Mouse (Mus musculus): Measurements from ENCODE around the gene Acbd6. TPM values are rescaled to one million over a fixed set of nuclear protein-coding genes. Genes with fewer than 3 reads are reported as not detected.

Gene Acbd6
- polyA plus RNA-seq, 1 experiment from 2014 or later, result 108 TPM

- no peaks in the 10 kb centered on the region for H3K36me3 ChIP-seq
- H3K27me3 ChIP-seq, result no peaks in the 10 kb centered on the region
- no peak overlapping the region for H3K9ac ChIP-seq (replicated peaks)
- WGBS, result 29% methylated on average over 1 of the region's 1 CpGs
- no peak for ATAC-seq (ENCODE audit: insufficient number of reproducible peaks, insufficient read depth, low FRiP score, low TSS enrichment, low read depth)
- H3K4me2 ChIP-seq, result no peak overlapping the region
- H3K9me3 ChIP-seq, result no peaks in the 10 kb centered on the region
- H3K4me1 ChIP-seq (replicated peaks), result peaks cover 10% of the 10 kb centered on the region
- no peak overlapping the region for H3K27ac ChIP-seq
- no peak overlapping the region for H3K4me3 ChIP-seq (replicated peaks)
These were observed 46.8 kb downstream of the Acbd6 start for GRCm38 (mm10) chr1:155604706-155605105.

GRCm38 (mm10) chr1:155605391-155606155 is 47.7 kb downstream of the Acbd6 start:
- Histone ChIP-seq H3K27ac (no peak overlapping the region), H3K9ac (replicated peaks) (no peak overlapping the region), H3K9me3 (no peaks in the 10 kb centered on the region), H3K4me3 (replicated peaks) (no peak overlapping the region), H3K27me3 (no peaks in the 10 kb centered on the region), H3K4me2 (no peak overlapping the region), H3K36me3 (no peaks in the 10 kb centered on the region), H3K4me1 (replicated peaks) (peaks cover 10% of the 10 kb centered on the region)
- WGBS, result 35% methylated on average over 11 of the region's 11 CpGs
- ATAC-seq (ENCODE audit: insufficient number of reproducible peaks, insufficient read depth, low FRiP score, low TSS enrichment, low read depth), result no peak

- 76% methylated on average over 8 of the region's 8 CpGs for WGBS
- Histone ChIP-seq H3K4me3 (replicated peaks) (no peak overlapping the region), H3K9ac (replicated peaks) (no peak overlapping the region), H3K36me3 (no peaks in the 10 kb centered on the region), H3K9me3 (no peaks in the 10 kb centered on the region), H3K4me1 (replicated peaks) (peaks cover 10% of the 10 kb centered on the region), H3K4me2 (no peak overlapping the region), H3K27me3 (no peaks in the 10 kb centered on the region), H3K27ac (no peak overlapping the region)
- no peak for ATAC-seq (ENCODE audit: insufficient number of reproducible peaks, insufficient read depth, low FRiP score, low TSS enrichment, low read depth)
These were observed 48.2 kb downstream of the Acbd6 start for GRCm38 (mm10) chr1:155606156-155606531.

GRCm38 (mm10) chr1:155608524-155608923 is 50.6 kb downstream of the Acbd6 start:
- no peak for ATAC-seq (ENCODE audit: insufficient number of reproducible peaks, insufficient read depth, low FRiP score, low TSS enrichment, low read depth)
- Histone ChIP-seq H3K36me3 (no peaks in the 10 kb centered on the region), H3K27ac (no peak overlapping the region), H3K9ac (replicated peaks) (no peak overlapping the region), H3K9me3 (no peaks in the 10 kb centered on the region), H3K4me1 (replicated peaks) (peaks cover 10% of the 10 kb centered on the region), H3K4me2 (no peak overlapping the region), H3K4me3 (replicated peaks) (no peak overlapping the region), H3K27me3 (no peaks in the 10 kb centered on the region)
- 66% methylated on average over 4 of the region's 4 CpGs for WGBS

- H3K4me3 ChIP-seq (replicated peaks), result no peak overlapping the region
- WGBS, result 51% methylated on average over 2 of the region's 2 CpGs
- H3K4me2 ChIP-seq, result no peak overlapping the region
- no peaks in the 10 kb centered on the region for H3K27me3 ChIP-seq
- no peak overlapping the region for H3K9ac ChIP-seq (replicated peaks)
- H3K27ac ChIP-seq, result no peak overlapping the region
- ATAC-seq (ENCODE audit: insufficient number of reproducible peaks, insufficient read depth, low FRiP score, low TSS enrichment, low read depth), result no peak
- H3K9me3 ChIP-seq, result no peaks in the 10 kb centered on the region
- H3K4me1 ChIP-seq (replicated peaks), result no peaks in the 10 kb centered on the region
- no peaks in the 10 kb centered on the region for H3K36me3 ChIP-seq
These were observed 56.5 kb downstream of the Acbd6 start for GRCm38 (mm10) chr1:155614426-155614825.

GRCm38 (mm10) chr1:155621075-155621474 is 63.2 kb downstream of the Acbd6 start:
- Histone ChIP-seq H3K4me2 (no peak overlapping the region), H3K27ac (no peak overlapping the region), H3K4me1 (replicated peaks) (no peaks in the 10 kb centered on the region), H3K9me3 (no peaks in the 10 kb centered on the region), H3K27me3 (no peaks in the 10 kb centered on the region), H3K36me3 (peaks cover 15% of the 10 kb centered on the region), H3K9ac (replicated peaks) (no peak overlapping the region), H3K4me3 (replicated peaks) (no peak overlapping the region)
- WGBS, result 76% methylated on average over 6 of the region's 6 CpGs
- ATAC-seq (ENCODE audit: insufficient number of reproducible peaks, insufficient read depth, low FRiP score, low TSS enrichment, low read depth), result no peak

- H3K9ac ChIP-seq (replicated peaks), result no peak overlapping the region
- ATAC-seq (ENCODE audit: insufficient number of reproducible peaks, insufficient read depth, low FRiP score, low TSS enrichment, low read depth), result no peak
- H3K4me3 ChIP-seq (replicated peaks), result no peak overlapping the region
- peaks cover 19% of the 10 kb centered on the region for H3K36me3 ChIP-seq
- H3K27ac ChIP-seq, result no peak overlapping the region
- no peaks in the 10 kb centered on the region for H3K27me3 ChIP-seq
- H3K4me1 ChIP-seq (replicated peaks), result no peaks in the 10 kb centered on the region
- WGBS, result 96% methylated on average over 8 of the region's 8 CpGs
- H3K9me3 ChIP-seq, result no peaks in the 10 kb centered on the region
- H3K4me2 ChIP-seq, result no peak overlapping the region
These were observed 65.3 kb downstream of the Acbd6 start for GRCm38 (mm10) chr1:155623192-155623591.

- Histone ChIP-seq H3K4me2 (no peak overlapping the region), H3K4me3 (replicated peaks) (no peak overlapping the region), H3K27me3 (no peaks in the 10 kb centered on the region), H3K36me3 (peaks cover 16% of the 10 kb centered on the region), H3K9ac (replicated peaks) (no peak overlapping the region), H3K9me3 (no peaks in the 10 kb centered on the region), H3K27ac (no peak overlapping the region), H3K4me1 (replicated peaks) (no peaks in the 10 kb centered on the region)
- no peak for ATAC-seq (ENCODE audit: insufficient number of reproducible peaks, insufficient read depth, low FRiP score, low TSS enrichment, low read depth)
- WGBS, result 76% methylated on average over 2 of the region's 2 CpGs
These were observed 69.8 kb downstream of the Acbd6 start for GRCm38 (mm10) chr1:155627746-155628145.

GRCm38 (mm10) chr1:155636648-155637047 is 78.7 kb downstream of the Acbd6 start:
- no peak for ATAC-seq (ENCODE audit: insufficient number of reproducible peaks, insufficient read depth, low FRiP score, low TSS enrichment, low read depth)
- Histone ChIP-seq H3K27me3 (no peaks in the 10 kb centered on the region), H3K4me1 (replicated peaks) (no peaks in the 10 kb centered on the region; the same call in 1 of the 2 replicates), H3K4me3 (replicated peaks) (no peak overlapping the region), H3K27ac (no peak overlapping the region), H3K9me3 (no peaks in the 10 kb centered on the region), H3K36me3 (no peaks in the 10 kb centered on the region), H3K9ac (replicated peaks) (no peak overlapping the region), H3K4me2 (no peak overlapping the region)
- WGBS, result 88% methylated on average over 7 of the region's 7 CpGs

- no peak for ATAC-seq (ENCODE audit: insufficient number of reproducible peaks, insufficient read depth, low FRiP score, low TSS enrichment, low read depth)
- no peaks in the 10 kb centered on the region for H3K9me3 ChIP-seq
- no peak overlapping the region for H3K9ac ChIP-seq (replicated peaks)
- no peak overlapping the region for H3K4me2 ChIP-seq
- 92% methylated on average over 5 of the region's 5 CpGs for WGBS
- no peaks in the 10 kb centered on the region for H3K36me3 ChIP-seq
- H3K27me3 ChIP-seq, result no peaks in the 10 kb centered on the region
- H3K4me3 ChIP-seq (replicated peaks), result no peak overlapping the region
- H3K4me1 ChIP-seq (replicated peaks), result peaks cover 8% of the 10 kb centered on the region; the same call in 1 of the 2 replicates
- no peak overlapping the region for H3K27ac ChIP-seq
These were observed 87.9 kb downstream of the Acbd6 start for GRCm38 (mm10) chr1:155645816-155646215.

GRCm38 (mm10) chr1:155646345-155647307 is 88.7 kb downstream of the Acbd6 start:
- no peak overlapping the region for H3K4me3 ChIP-seq (replicated peaks)
- no peaks in the 10 kb centered on the region for H3K9me3 ChIP-seq
- no peak overlapping the region for H3K27ac ChIP-seq
- H3K4me2 ChIP-seq, result no peak overlapping the region
- no peak for ATAC-seq (ENCODE audit: insufficient number of reproducible peaks, insufficient read depth, low FRiP score, low TSS enrichment, low read depth)
- no peak overlapping the region for H3K9ac ChIP-seq (replicated peaks)
- H3K4me1 ChIP-seq (replicated peaks), result peaks cover 8% of the 10 kb centered on the region; the same call in 1 of the 2 replicates
- no peaks in the 10 kb centered on the region for H3K36me3 ChIP-seq
- H3K27me3 ChIP-seq, result no peaks in the 10 kb centered on the region
- 45% methylated on average over 10 of the region's 10 CpGs for WGBS
